Mouse (Mus musculus) lung, postnatal 4 days (tissue): ENCODE measurements around the gene Tmem232.
"Not testable (repeated sequence)": the region's sequence is repeated elsewhere in the genome, so short reads cannot be mapped to it uniquely, and the experiment has no call there.

Experiments
- DNase-seq, 2 experiments: peaks; one replicate each; pipeline ENCODE4 v3.0.0; 2021

Tmem232 gene

GRCm38 (mm10) chr17:65540441-65541272, at the start of gene Tmem232:
Gene Tmem232 (minus strand): TSS chr17:65540782.
- DNase-seq = peak; percentile 42 to 79

GRCm38 (mm10) chr17:65586892-65587291, 46.3 kb upstream of the Tmem232 start:
- DNase-seq = no peak

DNA sequence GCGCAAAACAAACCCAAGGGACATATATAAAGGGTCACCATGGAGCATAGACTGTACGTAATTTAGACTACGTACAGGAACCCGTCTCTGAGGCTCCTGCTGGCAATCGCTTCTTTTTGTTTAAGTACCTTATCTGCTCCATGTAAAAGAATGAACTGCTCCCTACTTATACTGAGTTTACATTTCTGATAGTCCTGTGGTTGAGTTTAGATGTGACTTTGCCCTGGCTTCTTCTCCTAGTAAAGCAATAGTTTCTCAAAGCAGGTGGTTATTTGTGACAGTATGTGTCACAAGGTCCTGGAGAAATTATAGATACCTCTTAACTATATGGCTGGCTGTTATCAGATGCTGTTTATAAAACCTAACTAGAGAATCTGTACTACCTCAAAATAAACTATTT, 40.9 kb upstream of the Tmem232 start:
- no peak for DNase-seq

GRCm38 (mm10) chr17:65579766-65580165, 39.2 kb upstream of the Tmem232 start:
- DNase-seq = no peak

DNA sequence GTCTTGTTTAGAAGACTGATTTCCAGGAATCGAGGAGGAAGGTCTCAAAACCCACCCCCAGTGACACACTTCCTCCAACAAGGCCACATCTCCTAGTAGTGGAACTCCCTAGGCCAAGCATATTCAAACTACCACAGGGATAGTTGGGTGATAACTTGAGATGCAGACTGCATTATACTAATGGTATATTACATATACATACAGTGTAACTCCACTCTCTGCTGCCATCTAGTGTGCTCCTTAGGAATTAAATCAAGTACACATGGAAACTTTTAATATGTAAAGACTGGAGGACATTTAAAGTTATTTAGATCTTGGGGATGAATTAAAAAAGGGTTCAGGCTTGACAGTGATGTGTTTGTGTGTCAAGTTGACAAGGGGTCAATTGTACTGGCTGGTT, 34.8 kb upstream of the Tmem232 start:
- DNase-seq = no peak

DNA sequence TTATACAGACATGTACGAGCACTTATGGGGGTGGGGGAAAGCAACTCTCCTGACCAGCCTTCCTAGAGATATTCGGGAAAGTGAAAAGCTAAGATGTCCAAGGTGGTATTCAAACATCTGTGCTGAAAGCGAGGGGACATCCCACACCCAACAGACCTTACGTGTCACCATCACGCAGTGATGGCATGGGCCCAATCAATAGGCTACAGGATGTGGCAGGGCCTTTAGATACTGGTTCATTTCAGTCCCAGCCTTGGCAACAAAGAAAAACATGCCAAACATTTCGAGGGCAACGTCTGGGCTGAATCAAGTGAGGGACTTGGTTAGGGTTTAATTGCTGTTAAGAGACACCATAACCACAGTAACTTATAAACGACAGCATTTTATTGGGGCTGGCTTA, 34.3 kb upstream of the Tmem232 start:
- DNase-seq = no peak

GRCm38 (mm10) chr17:65571866-65572265, 31.3 kb upstream of the Tmem232 start:
- no peak for DNase-seq

- DNase-seq = peak in 1 of 2 experiments; percentile 52
Observed at GRCm38 (mm10) chr17:65571466-65571865, 30.9 kb upstream of the Tmem232 start.

GRCm38 (mm10) chr17:65564189-65564588, 23.6 kb upstream of the Tmem232 start:
- DNase-seq = no peak

DNA sequence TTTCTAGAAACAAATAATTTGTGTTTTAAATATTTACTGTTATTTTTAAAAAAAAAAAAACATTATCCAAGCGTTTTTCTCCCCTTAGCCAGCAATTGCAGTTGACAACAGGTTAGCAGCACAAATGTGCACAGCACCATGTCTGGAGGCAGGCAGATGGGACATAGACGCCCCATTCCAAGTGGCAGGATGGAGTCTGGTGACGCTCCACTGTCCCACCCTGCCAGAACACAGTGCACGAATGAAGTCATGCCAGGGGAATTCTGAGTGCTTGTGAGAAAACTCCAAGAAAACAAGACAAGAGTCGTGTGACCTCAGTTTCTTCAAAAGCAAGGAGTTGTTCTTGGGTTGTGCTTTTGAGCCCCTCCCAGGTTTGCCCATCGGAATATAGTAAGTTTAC, 22.8 kb upstream of the Tmem232 start:
- no peak for DNase-seq

- DNase-seq = peak in 1 of 2 experiments; percentile 78
Observed at GRCm38 (mm10) chr17:65562761-65563160, 22.2 kb upstream of the Tmem232 start.

GRCm38 (mm10) chr17:65561361-65562015, 20.9 kb upstream of the Tmem232 start:
- no peak for DNase-seq

GRCm38 (mm10) chr17:65559273-65559672, 18.7 kb upstream of the Tmem232 start:
- DNase-seq = peak in 1 of 2 experiments; percentile 27

DNA sequence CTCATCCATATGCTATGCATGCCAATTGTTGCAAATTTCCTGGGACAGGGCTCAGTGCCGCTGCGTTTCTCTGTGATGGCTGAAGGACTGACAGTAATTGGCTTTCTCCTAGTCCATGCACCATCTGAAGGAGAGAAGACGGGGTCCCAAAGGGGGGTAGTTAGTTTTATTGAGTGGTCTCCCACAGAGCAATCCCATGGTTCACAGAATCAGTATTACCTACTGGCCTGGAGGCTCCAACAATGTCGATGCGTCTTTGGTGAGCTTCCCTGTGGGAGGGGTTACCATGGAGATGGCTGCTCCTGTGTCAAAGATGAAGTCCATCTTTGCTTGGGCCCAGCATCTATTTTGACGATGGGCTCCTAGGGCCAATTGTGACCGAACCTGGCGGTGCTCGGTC, 18.2 kb upstream of the Tmem232 start:
- no peak for DNase-seq

DNA sequence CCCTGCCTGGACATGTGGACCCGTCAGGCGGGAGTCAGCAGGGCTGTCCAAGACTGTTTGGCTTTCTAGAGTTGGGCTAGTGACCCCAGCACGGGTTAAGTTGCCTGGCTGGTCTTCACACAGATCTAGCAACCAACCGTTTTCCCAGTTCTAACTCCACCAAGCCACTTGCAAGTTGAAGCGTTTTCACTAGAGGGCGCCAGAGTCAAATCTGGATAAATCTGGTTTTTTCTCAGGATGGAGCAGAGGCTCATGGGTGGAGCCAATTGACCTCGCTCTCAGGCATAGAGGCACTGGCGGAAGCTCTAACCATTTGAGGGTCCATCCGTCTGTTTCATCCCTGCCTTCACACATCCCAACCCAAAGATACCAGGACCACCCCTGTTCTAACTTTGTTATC, 17.6 kb upstream of the Tmem232 start:
- DNase-seq = peak; percentile 34 to 79

DNA sequence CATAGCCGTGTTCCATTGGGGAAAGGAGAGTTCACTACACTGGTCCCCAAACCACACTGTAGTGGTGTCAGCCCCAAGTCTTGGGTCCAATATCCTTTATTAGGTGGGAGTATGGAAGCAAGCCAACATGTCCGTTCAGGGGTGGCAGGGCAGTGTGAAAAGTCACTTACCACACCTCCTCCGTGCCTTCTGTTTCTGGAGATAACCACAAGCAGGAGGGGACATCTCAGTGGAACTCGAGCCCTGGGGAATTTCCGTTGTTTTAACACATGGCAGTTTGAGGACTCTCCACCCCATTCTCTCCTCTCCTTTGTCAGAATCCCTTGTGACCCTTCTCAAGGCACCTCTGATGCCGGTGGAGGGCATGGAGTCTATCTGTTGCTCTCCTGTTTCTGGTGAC, 16.6 kb upstream of the Tmem232 start:
- DNase-seq = no peak

DNA sequence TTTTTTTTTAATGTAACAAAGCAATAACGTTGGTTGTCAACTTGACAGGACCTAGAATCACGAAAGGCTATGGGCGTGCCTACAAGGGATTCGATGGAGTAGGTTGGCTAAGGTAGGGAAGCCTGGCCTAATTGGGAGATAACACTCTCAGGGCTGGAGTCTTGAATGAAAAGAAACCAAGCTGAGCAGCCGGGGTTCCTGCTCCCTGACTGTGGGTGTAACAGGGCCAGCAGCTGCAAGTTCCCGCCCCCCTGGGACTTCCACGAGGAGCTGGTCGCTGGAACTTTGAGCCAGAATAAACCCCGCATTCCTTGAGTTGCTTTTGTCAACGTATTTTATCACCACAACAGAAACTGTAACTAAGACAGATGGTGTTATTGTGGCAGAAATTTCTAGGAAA, 16.2 kb upstream of the Tmem232 start:
- no peak for DNase-seq

DNA sequence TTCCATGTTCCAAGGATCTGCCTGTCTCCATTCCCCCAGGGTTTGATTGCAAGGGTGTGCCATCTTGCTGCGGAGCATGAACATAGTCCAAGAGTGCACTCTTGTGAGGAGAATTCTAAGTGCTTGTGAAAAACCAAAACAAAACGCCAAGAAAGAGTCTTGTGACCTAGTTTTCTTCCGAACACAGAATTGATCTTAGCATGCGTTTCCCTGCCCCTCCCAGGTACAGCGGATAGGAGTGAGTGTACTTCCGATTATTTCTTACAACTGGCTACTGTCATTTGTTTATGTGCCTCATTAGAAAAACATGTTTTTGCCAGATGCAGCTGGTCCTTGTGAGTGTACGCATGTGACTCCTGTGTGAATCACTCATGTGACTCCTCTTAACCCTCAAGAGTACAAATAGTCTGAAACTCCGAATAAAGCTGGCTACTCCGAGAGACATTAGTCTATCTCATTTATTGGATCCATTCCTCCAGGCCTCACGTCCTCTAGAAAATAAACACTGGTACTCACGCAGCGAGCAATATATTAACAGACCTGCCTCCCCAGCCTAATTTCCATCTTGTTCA, 11.9 kb upstream of the Tmem232 start:
- no peak for DNase-seq

- DNase-seq = no peak
Observed at GRCm38 (mm10) chr17:65550357-65550756, 9.8 kb upstream of the Tmem232 start.

DNA sequence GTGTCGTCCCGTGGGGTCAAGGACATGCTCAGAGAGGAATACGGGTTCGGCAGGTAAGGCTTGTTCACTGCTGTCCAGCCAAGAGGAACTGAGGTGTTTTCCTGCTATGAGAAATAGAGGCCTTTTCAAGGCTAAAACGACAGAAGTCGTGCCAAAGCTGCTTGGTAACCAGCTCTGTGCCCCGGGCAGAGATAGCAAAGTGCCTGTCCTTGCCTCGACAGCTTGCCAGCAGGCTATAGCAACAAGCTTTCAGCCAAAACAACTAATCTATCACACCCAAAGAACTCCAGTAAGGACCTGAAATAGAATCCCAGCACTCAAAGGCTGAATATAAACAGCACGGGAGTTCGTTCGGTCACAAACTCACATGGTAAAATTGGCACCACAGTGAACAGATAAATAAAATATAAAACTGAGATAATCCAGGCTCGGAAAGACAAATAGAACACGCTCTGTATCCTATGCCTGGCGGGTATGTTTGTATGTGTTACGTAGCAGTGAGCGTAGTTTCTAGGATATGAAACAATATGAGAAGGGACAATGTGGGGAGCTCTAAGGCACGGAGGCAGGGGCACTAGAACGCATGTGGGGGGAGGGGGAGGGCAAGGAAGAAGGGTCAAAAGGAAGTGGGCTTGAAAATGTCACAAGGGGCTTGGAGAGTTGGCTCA, 8.2 kb upstream of the Tmem232 start:
- no peak for DNase-seq

DNA sequence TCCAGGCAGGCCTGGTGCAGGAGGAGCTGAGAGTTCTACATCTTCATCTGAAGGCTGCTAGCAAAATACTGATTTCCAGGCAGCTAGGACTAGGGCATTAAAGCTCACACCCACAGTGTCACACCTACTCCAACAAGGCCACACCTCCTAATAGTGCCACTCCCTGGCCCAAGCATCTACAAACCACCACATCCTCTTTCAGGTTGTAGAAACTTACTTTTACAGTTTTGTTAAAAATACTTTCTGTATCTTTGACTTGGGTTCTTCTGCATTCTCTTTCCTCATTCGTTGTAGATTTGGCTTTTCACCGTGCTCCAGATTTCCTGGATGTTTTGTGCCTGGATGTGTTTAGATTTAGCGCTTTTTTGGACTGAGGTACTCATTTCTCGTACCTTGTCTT, 5.6 kb upstream of the Tmem232 start:
- not testable (repeated sequence) for DNase-seq

GRCm38 (mm10) chr17:65536156-65536555, 4.4 kb downstream of the Tmem232 start:
- DNase-seq = peak; percentile 36 to 58

DNA sequence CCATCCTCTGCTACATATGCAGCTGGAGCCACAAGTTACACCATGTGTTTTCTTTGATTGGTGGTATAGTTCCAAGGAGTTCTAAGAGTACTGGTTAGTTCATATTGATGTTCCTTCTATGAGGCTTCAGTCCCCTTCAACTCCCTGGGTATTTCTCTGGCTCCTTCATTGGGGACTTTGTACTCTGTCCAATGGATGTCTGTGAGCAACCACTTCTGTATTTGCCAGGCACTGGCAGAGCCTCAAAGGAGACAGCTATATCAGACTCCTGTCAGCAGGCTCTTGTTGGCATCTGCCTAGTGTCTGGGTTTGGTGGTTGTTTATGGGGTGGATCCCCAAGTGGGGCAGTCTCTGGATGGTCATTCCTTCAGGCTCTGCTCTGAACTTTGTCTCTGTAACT, 8.2 kb downstream of the Tmem232 start:
- not testable (repeated sequence) for DNase-seq
